Mouse (Mus musculus) thymus, adult 2 months (tissue): Measurements from ENCODE around the gene Unkl.

ENCODE experiments used
- CTCF ChIP-seq: fragments of 200-500 bp; IDR thresholded peaks from 2 replicates; pipeline ENCODE4 v1.5.1; 2012; ENCODE audit warnings: mild to moderate bottlenecking, control low read depth, low read length, moderate library complexity, borderline replicate concordance; ENCODE audit not compliant: control insufficient read depth, poor library complexity, insufficient read depth; ENCODE audit errors: extremely low read depth
- POLR2A ChIP-seq: fragments of 200-500 bp; IDR thresholded peaks from 2 replicates; pipeline ENCODE4 v1.6.1; 2012; ENCODE audit warnings: mild to moderate bottlenecking, low read length, control low read depth, moderate library complexity; ENCODE audit not compliant: control insufficient read depth, poor library complexity, insufficient read depth; ENCODE audit errors: extremely low read depth

DNA sequence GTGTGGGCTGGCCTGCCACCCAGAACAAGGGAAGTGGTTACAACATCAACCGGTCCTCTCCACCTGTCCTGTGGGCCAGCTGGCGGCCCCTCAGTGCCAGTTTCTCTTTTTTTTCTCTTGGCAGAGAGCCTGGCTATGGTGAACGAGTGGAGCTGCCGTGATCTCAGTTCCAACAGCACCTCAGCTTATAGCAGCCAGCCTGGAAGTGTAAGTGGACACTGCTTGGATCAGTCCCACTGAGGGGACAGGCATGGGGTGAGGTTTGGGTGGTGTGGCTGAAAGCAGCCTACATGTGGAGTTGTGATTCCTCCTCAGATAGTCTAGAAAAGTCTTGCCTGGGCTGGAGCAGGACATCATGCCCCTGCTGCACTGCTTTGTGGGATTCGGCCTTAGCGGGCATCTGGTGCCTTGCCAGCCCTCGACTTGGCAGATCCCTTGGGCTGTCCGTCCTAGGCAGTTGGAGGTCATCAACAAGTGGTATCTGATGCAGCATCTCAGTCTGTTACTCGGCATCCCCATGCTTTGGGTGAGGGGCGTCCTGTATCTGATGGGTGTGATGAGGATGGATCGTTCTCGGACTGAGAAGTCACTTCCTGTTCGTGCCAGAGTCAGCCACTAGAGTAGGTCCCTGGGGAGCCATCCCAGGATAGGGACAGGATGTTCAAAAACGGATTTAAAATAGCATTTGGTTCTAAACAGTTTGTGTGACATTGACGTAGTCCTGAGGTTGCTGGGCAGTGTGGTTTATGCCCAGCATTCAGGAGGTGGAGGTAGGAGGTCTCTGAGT lies 22.7 kb downstream of the Unkl start:
- no peak for TF ChIP-seq CTCF
- no peak for TF ChIP-seq POLR2A
